Mouse (Mus musculus): Measurements from ENCODE around the gene Apoe. TPM values are rescaled to one million over a fixed set of nuclear protein-coding genes. Genes with fewer than 3 reads are reported as not detected.

Apoe gene
- polyA plus RNA-seq, 1 experiment from 2014 or later, result 686 TPM

GRCm38 (mm10) chr7:19712414-19712813 lies 13.4 kb upstream of the Apoe start:
- WGBS, result 77% methylated on average over 4 of the region's 4 CpGs
- no peak overlapping the region for H3K27ac ChIP-seq (ENCODE audit: low read length)
- no peak overlapping the region for H3K4me3 ChIP-seq (ENCODE audit: low read depth, low read length)
- H3K36me3 ChIP-seq (ENCODE audit: control insufficient read depth, insufficient read depth, low read length), result peaks cover 32% of the 10 kb centered on the region
- peaks cover 19% of the 10 kb centered on the region for H3K4me1 ChIP-seq (ENCODE audit: control insufficient read depth, insufficient read depth, low read length)
- no peaks in the 10 kb centered on the region for H3K9me3 ChIP-seq (replicated peaks; ENCODE audit: control insufficient read depth, low read length, poor library complexity, severe bottlenecking)
- ATAC-seq, result no peak
- no peak overlapping the region for H3K9ac ChIP-seq (ENCODE audit: low read depth, low read length)
- no peaks in the 10 kb centered on the region for H3K27me3 ChIP-seq (ENCODE audit: control insufficient read depth, insufficient read depth, low read depth, low read length)
- no peak overlapping the region for H3K4me2 ChIP-seq (ENCODE audit: low read length)

GRCm38 (mm10) chr7:19710650-19711049 lies 11.7 kb upstream of the Apoe start:
- H3K4me2 ChIP-seq (ENCODE audit: low read length), result no peak overlapping the region
- ATAC-seq, result no peak
- no peak overlapping the region for H3K4me3 ChIP-seq (ENCODE audit: low read depth, low read length)
- peaks cover 36% of the 10 kb centered on the region for H3K36me3 ChIP-seq (ENCODE audit: control insufficient read depth, insufficient read depth, low read length)
- no peak overlapping the region for H3K27ac ChIP-seq (ENCODE audit: low read length)
- H3K4me1 ChIP-seq (ENCODE audit: control insufficient read depth, insufficient read depth, low read length), result peaks cover 13% of the 10 kb centered on the region
- no peaks in the 10 kb centered on the region for H3K9me3 ChIP-seq (replicated peaks; ENCODE audit: control insufficient read depth, low read length, poor library complexity, severe bottlenecking)
- no peaks in the 10 kb centered on the region for H3K27me3 ChIP-seq (ENCODE audit: control insufficient read depth, insufficient read depth, low read depth, low read length)
- WGBS, result 95% methylated on average over 10 of the region's 10 CpGs
- no peak overlapping the region for H3K9ac ChIP-seq (ENCODE audit: low read depth, low read length)

- Histone ChIP-seq H3K9me3 (replicated peaks; ENCODE audit: control insufficient read depth, low read length, poor library complexity, severe bottlenecking) (no peaks in the 10 kb centered on the region), H3K4me3 (ENCODE audit: low read depth, low read length) (no peak overlapping the region), H3K36me3 (ENCODE audit: control insufficient read depth, insufficient read depth, low read length) (peaks cover 23% of the 10 kb centered on the region), H3K9ac (ENCODE audit: low read depth, low read length) (no peak overlapping the region), H3K27me3 (ENCODE audit: control insufficient read depth, insufficient read depth, low read depth, low read length) (no peaks in the 10 kb centered on the region), H3K4me2 (ENCODE audit: low read length) (no peak overlapping the region), H3K4me1 (ENCODE audit: control insufficient read depth, insufficient read depth, low read length) (no peaks in the 10 kb centered on the region), H3K27ac (ENCODE audit: low read length) (no peak overlapping the region)
- no peak for ATAC-seq
- 97% methylated on average over 7 of the region's 7 CpGs for WGBS
These were observed 6.3 kb upstream of the Apoe start for GRCm38 (mm10) chr7:19705271-19705670.

- no peak for ATAC-seq
- H3K9ac ChIP-seq (ENCODE audit: low read depth, low read length), result no peak overlapping the region
- H3K9me3 ChIP-seq (replicated peaks; ENCODE audit: control insufficient read depth, low read length, poor library complexity, severe bottlenecking), result no peaks in the 10 kb centered on the region
- no peak overlapping the region for H3K4me3 ChIP-seq (ENCODE audit: low read depth, low read length)
- H3K4me1 ChIP-seq (ENCODE audit: control insufficient read depth, insufficient read depth, low read length), result peaks cover under 1% of the 10 kb centered on the region; the same call in 1 of the 2 replicates
- H3K27me3 ChIP-seq (ENCODE audit: control insufficient read depth, insufficient read depth, low read depth, low read length), result no peaks in the 10 kb centered on the region
- no peak overlapping the region for H3K4me2 ChIP-seq (ENCODE audit: low read length)
- WGBS, result 92% methylated on average over 4 of the region's 4 CpGs
- no peak overlapping the region for H3K27ac ChIP-seq (ENCODE audit: low read length)
- peaks cover 21% of the 10 kb centered on the region; the same call in 1 of the 2 replicates for H3K36me3 ChIP-seq (ENCODE audit: control insufficient read depth, insufficient read depth, low read length)
These were observed 5.5 kb upstream of the Apoe start for GRCm38 (mm10) chr7:19704475-19704874.

GRCm38 (mm10) chr7:19702859-19703555 lies 4.0 kb upstream of the Apoe start:
- 91% methylated on average over 16 of the region's 16 CpGs for WGBS
- Histone ChIP-seq H3K9ac (ENCODE audit: low read depth, low read length) (no peak overlapping the region), H3K27ac (ENCODE audit: low read length) (no peak overlapping the region)

GRCm38 (mm10) chr7:19701069-19701761 lies 2.2 kb upstream of the Apoe start:
- no peak overlapping the region for H3K4me2 ChIP-seq (ENCODE audit: low read length)
- peak overlapping the region; percentile 40; the same call in 1 of the 2 replicates for H3K9ac ChIP-seq (ENCODE audit: low read depth, low read length)
- peaks cover 16% of the 10 kb centered on the region; the same call in 1 of the 2 replicates for H3K4me1 ChIP-seq (ENCODE audit: control insufficient read depth, insufficient read depth, low read length)
- 28% methylated on average over 22 of the region's 22 CpGs for WGBS
- ATAC-seq, result peak; percentile 49
- H3K4me3 ChIP-seq (ENCODE audit: low read depth, low read length), result no peak overlapping the region
- no peaks in the 10 kb centered on the region for H3K9me3 ChIP-seq (replicated peaks; ENCODE audit: control insufficient read depth, low read length, poor library complexity, severe bottlenecking)
- no peaks in the 10 kb centered on the region for H3K27me3 ChIP-seq (ENCODE audit: control insufficient read depth, insufficient read depth, low read depth, low read length)
- peaks cover 4% of the 10 kb centered on the region; the same call in 1 of the 2 replicates for H3K36me3 ChIP-seq (ENCODE audit: control insufficient read depth, insufficient read depth, low read length)
- peak overlapping the region; percentile 24; the same call in 1 of the 2 replicates for H3K27ac ChIP-seq (ENCODE audit: low read length)

More at GRCm38 (mm10) chr7:19702859-19703555, 4.0 kb upstream of the Apoe start:
- Histone ChIP-seq H3K36me3 (ENCODE audit: control insufficient read depth, insufficient read depth, low read length) (0 out of 2 replicates have a peak, but pooled peaks cover 9% of the 10 kb centered on the region), H3K4me2 (ENCODE audit: low read length) (no peak overlapping the region), H3K4me3 (ENCODE audit: low read depth, low read length) (no peak overlapping the region), H3K9me3 (replicated peaks; ENCODE audit: control insufficient read depth, low read length, poor library complexity, severe bottlenecking) (no peaks in the 10 kb centered on the region), H3K4me1 (ENCODE audit: control insufficient read depth, insufficient read depth, low read length) (peaks cover 14% of the 10 kb centered on the region; the same call in 1 of the 2 replicates), H3K27me3 (ENCODE audit: control insufficient read depth, insufficient read depth, low read depth, low read length) (no peaks in the 10 kb centered on the region)
- ATAC-seq, result no peak

GRCm38 (mm10) chr7:19700299-19701068 lies 1.5 kb upstream of the Apoe start:
- Histone ChIP-seq H3K4me1 (ENCODE audit: control insufficient read depth, insufficient read depth, low read length) (peaks cover 16% of the 10 kb centered on the region; the same call in 1 of the 2 replicates), H3K36me3 (ENCODE audit: control insufficient read depth, insufficient read depth, low read length) (peaks cover 3% of the 10 kb centered on the region; the same call in 1 of the 2 replicates), H3K9me3 (replicated peaks; ENCODE audit: control insufficient read depth, low read length, poor library complexity, severe bottlenecking) (no peaks in the 10 kb centered on the region), H3K27me3 (ENCODE audit: control insufficient read depth, insufficient read depth, low read depth, low read length) (no peaks in the 10 kb centered on the region), H3K4me3 (ENCODE audit: low read depth, low read length) (no peak overlapping the region), H3K4me2 (ENCODE audit: low read length) (no peak overlapping the region), H3K9ac (ENCODE audit: low read depth, low read length) (no peak overlapping the region), H3K27ac (ENCODE audit: low read length) (no peak overlapping the region)
- 63% methylated on average over 12 of the region's 12 CpGs for WGBS
- ATAC-seq, result no peak

- Histone ChIP-seq H3K9ac (ENCODE audit: low read depth, low read length) (no peak overlapping the region), H3K36me3 (ENCODE audit: control insufficient read depth, insufficient read depth, low read length) (peaks cover 3% of the 10 kb centered on the region; the same call in 1 of the 2 replicates), H3K4me3 (ENCODE audit: low read depth, low read length) (no peak overlapping the region), H3K27me3 (ENCODE audit: control insufficient read depth, insufficient read depth, low read depth, low read length) (no peaks in the 10 kb centered on the region), H3K27ac (ENCODE audit: low read length) (no peak overlapping the region), H3K4me1 (ENCODE audit: control insufficient read depth, insufficient read depth, low read length) (peaks cover 16% of the 10 kb centered on the region; the same call in 1 of the 2 replicates), H3K9me3 (replicated peaks; ENCODE audit: control insufficient read depth, low read length, poor library complexity, severe bottlenecking) (no peaks in the 10 kb centered on the region), H3K4me2 (ENCODE audit: low read length) (no peak overlapping the region)
- no peak for ATAC-seq
- WGBS, result 76% methylated on average over 4 of the region's 4 CpGs
These were observed 800 bp upstream of the Apoe start for GRCm38 (mm10) chr7:19699827-19700148.

Data from midbrain, embryonic 16.5 days (tissue).